Mouse (Mus musculus) megakaryocyte, embryonic 14.5 days (primary cell): ENCODE data around the gene Pck1.

Source experiments
- FLI1 ChIP-seq: IDR thresholded peaks from 2 replicates; pipeline ENCODE4 v1.6.1; 2012; ENCODE audit warnings: low read length, inconsistent platforms, mixed read lengths
- GATA1 ChIP-seq: IDR thresholded peaks from 3 replicates; pipeline ENCODE4 v1.6.1; 2012; ENCODE audit warnings: mixed read lengths, low read length, inconsistent platforms, borderline replicate concordance

- TF ChIP-seq GATA1 (no peak), FLI1 (no peak)
These were observed 31.7 kb downstream of the Pck1 start for GRCm38 (mm10) chr2:173184475-173185080.
